Mouse (Mus musculus) liver, adult 2 months (tissue): Measurements from ENCODE around the gene Sec16b. TPM values are rescaled to one million over a fixed set of nuclear protein-coding genes. Genes with fewer than 3 reads are reported as not detected.

Experiments
- DNase-seq: peaks from one replicate; pipeline ENCODE4 v3.0.0-alpha.2; 2011; ENCODE audit warnings: low read depth, low spot score; ENCODE audit errors: extremely low read depth
- H3K27ac ChIP-seq: fragments of 200-500 bp; replicated peaks from 2 replicates; pipeline ENCODE4 v1.5.1; 2012; ENCODE audit warnings: low read depth, mild to moderate bottlenecking, control low read depth, inconsistent platforms, low read length; ENCODE audit not compliant: insufficient read depth
- H3K27me3 ChIP-seq: fragments of 200-500 bp; 2 replicates; pipeline ENCODE4 v1.6.1; 2012; ENCODE audit warnings: mild to moderate bottlenecking, moderate library complexity, low read length, inconsistent platforms; ENCODE audit not compliant: control insufficient read depth, insufficient read depth
- H3K36me3 ChIP-seq: fragments of 200-500 bp; 2 replicates; pipeline ENCODE4 v1.6.1; 2012; ENCODE audit warnings: low read length, inconsistent platforms; ENCODE audit not compliant: control insufficient read depth, insufficient read depth
- H3K4me1 ChIP-seq: fragments of 200-500 bp; 2 replicates; pipeline ENCODE4 v1.6.1; 2011; ENCODE audit warnings: low read length; ENCODE audit not compliant: control insufficient read depth, insufficient read depth
- H3K4me3 ChIP-seq: fragments of 200-500 bp; 2 replicates; pipeline ENCODE4 v1.5.1; 2011; ENCODE audit warnings: low read depth, mild to moderate bottlenecking, control low read depth, low read length, moderate library complexity; ENCODE audit not compliant: insufficient read depth
- H3K79me2 ChIP-seq: fragments of 200-500 bp; 2 replicates; pipeline ENCODE4 v1.6.1; 2012; ENCODE audit warnings: inconsistent platforms, mild to moderate bottlenecking, low read length, moderate library complexity; ENCODE audit not compliant: control insufficient read depth, insufficient read depth
- H3K9ac ChIP-seq: fragments of 200-500 bp; 2 replicates; pipeline ENCODE4 v1.6.1; 2012; ENCODE audit warnings: low read depth, mild to moderate bottlenecking, control low read depth, inconsistent platforms, low read length
- CTCF ChIP-seq: fragments of 200-500 bp; IDR thresholded peaks from 2 replicates; pipeline ENCODE4 v1.5.1; 2011; ENCODE audit warnings: low read depth, low read length, control low read depth
- POLR2A ChIP-seq: fragments of 200-500 bp; IDR thresholded peaks from 2 replicates; pipeline ENCODE4 v1.6.1; 2011; ENCODE audit warnings: low read length, control low read depth; ENCODE audit not compliant: insufficient read depth; ENCODE audit errors: extremely low read depth
- WGBS: fragments of 180-500 bp; shearing (Covaris S2); methylation state at CpG from one replicate; pipeline ENCODE4 v1.1.7; 2018; 5-methylcytosine and 5-hydroxymethylcytosine counted together
- polyA plus RNA-seq: library from polyadenylated mRNA; depleted of rRNA; stranded (reverse); fragments of >200 nt; gene quantifications from 2 replicates; pipeline ENCODE4 v1.2.3, GENCODE M21; 2012
- total RNA-seq: library from RNA; depleted of rRNA; stranded (reverse); fragments of >200 nt; gene quantifications from 2 replicates; pipeline ENCODE4 v1.2.3, GENCODE M21; 2014

Sec16b gene
- total and polyA plus RNA-seq, 2 experiments = 47.4 to 52.2 TPM

DNA sequence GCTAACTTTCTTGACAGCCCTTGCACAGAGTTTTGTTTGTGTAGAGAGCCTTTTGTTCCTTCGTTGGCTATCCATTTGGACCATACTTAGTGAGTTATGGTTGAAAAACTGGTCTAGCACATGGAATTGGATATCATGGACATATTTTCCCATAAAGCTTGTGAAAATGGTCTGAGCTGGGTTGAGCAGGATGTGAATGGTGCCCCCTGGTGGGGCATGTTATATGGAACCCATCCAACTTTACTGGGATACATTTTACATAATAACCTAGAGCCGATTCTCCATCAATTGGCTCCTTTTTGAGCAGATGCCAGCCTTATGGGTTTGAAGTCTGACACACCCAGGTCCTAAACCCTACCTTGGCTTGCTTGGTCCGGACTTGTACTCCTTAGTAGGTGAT, 41.3 kb upstream of the Sec16b start:
- no peak overlapping the region for H3K4me3 ChIP-seq
- TF ChIP-seq CTCF (peak; percentile 51), POLR2A (no peak)
- 80% methylated on average over 3 of the region's 3 CpGs for WGBS
- peaks cover 5% of the 10 kb centered on the region; the same call in 1 of the 2 replicates for H3K36me3 ChIP-seq
- DNase-seq = no peak
- no peaks in the 10 kb centered on the region for H3K4me1 ChIP-seq
- H3K27me3 ChIP-seq = no peaks in the 10 kb centered on the region
- H3K79me2 ChIP-seq = no peaks in the 10 kb centered on the region
- no peak overlapping the region for H3K27ac ChIP-seq
- no peak overlapping the region for H3K9ac ChIP-seq

DNA sequence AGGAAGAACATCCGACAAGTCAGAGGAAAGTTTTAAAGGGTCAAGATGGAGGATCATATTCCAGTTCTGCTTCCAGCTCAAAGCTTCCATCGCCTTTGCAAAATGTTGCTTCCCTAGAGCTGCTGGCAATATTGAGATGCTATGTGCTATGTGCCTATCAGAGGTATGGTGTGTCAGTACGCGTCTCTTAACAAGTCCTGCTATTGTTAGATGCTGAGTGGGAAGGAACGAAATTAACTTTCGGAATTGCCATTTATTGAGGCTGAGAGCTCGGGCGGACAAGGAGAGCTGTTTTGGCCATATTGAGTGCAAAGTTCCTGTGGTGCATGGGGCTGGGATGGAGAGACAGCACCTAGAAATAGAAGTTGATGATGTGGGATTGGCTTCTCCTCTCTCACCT, 38.7 kb upstream of the Sec16b start:
- no peaks in the 10 kb centered on the region for H3K4me1 ChIP-seq
- no peaks in the 10 kb centered on the region for H3K79me2 ChIP-seq
- peaks cover 9% of the 10 kb centered on the region; the same call in 1 of the 2 replicates for H3K36me3 ChIP-seq
- H3K4me3 ChIP-seq = no peak overlapping the region
- no peak for DNase-seq
- no peak for TF ChIP-seq POLR2A
- no peak for TF ChIP-seq CTCF
- no peaks in the 10 kb centered on the region for H3K27me3 ChIP-seq
- H3K27ac ChIP-seq = no peak overlapping the region
- WGBS = 95% methylated on average over 8 of the region's 8 CpGs
- H3K9ac ChIP-seq = no peak overlapping the region

DNA sequence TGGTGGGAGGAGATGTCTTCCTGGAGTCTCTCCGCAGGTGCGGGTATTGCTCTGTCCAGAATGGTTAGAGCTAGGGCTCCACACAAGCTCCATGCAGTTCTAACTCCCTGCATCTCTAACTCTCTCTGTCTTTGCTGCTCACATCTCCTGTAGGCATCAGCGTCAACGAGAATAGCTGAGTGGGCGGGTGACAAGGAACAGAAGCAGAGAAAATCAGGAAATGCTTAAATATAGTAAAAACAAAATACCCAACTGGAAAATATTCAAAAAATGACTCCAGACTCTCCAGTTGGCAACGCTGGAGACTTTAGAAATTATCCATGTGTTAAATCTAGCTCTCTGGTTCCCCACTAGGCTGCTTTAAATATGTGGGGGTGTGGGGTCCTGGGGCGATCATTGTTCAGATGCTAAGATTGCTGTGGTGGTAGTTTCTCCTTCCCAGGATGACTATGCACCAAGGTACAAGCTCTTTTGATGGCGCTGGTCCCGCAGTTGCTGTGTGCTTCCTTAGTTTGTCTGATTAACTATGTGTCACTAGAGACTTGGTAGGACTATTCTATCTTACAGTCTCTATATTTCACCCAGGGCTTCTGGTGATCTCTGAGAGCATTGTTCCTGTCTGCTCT, 35.7 kb upstream of the Sec16b start:
- TF ChIP-seq POLR2A (no peak), CTCF (no peak)
- Histone ChIP-seq H3K4me3 (no peak overlapping the region), H3K79me2 (no peaks in the 10 kb centered on the region), H3K27me3 (no peaks in the 10 kb centered on the region), H3K36me3 (peaks cover 8% of the 10 kb centered on the region; the same call in 1 of the 2 replicates), H3K9ac (no peak overlapping the region), H3K4me1 (no peaks in the 10 kb centered on the region), H3K27ac (no peak overlapping the region)
- no peak for DNase-seq
- 92% methylated on average over 9 of the region's 9 CpGs for WGBS

DNA sequence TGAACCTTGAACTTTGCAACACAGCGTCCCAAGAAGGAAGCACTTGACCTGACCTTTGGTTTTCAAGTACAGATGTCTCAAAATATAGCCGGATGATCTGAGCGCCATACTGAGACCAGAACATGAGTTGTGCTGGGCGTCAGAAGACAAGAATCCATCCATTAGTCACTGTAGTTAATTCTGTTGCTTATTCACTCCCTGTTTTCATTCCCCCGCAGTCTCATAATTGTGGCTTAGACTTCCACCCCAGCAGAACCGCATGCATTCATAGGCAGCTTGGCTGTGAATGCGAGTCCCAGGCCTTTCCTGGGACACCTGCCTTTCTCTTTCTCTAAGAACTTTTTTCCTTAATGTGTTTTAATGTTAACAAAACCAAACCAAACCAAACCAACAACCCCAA, 33.8 kb upstream of the Sec16b start:
- Histone ChIP-seq H3K79me2 (no peaks in the 10 kb centered on the region), H3K9ac (no peak overlapping the region), H3K27me3 (no peaks in the 10 kb centered on the region), H3K36me3 (peaks cover 5% of the 10 kb centered on the region; the same call in 1 of the 2 replicates), H3K4me1 (no peaks in the 10 kb centered on the region), H3K27ac (no peak overlapping the region), H3K4me3 (no peak overlapping the region)
- no peak for DNase-seq
- 89% methylated on average over 7 of the region's 7 CpGs for WGBS
- TF ChIP-seq POLR2A (no peak), CTCF (no peak)

DNA sequence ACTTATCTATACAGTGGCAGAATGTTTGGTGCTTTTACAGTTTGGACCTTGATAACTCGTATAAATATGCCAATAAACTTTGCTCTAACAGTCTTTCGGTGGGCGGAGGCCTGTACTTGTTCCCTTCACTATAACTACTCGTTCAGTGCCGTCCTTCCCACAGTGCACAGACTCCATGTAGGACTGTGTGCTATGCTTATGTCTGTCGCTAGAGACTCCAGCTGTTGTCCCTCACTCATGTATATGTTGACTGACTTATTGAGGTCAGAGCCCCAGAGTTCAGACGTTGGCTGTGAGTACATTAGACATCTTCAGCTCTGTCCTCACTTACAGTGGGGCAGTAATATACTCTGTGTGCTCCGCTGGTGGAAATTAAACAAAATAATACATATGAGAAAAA, 31.7 kb upstream of the Sec16b start:
- Histone ChIP-seq H3K79me2 (no peaks in the 10 kb centered on the region), H3K27ac (no peak overlapping the region), H3K27me3 (no peaks in the 10 kb centered on the region), H3K4me1 (no peaks in the 10 kb centered on the region), H3K9ac (no peak overlapping the region), H3K36me3 (0 out of 2 replicates have a peak, but pooled peaks cover 4% of the 10 kb centered on the region), H3K4me3 (no peak overlapping the region)
- no peak for TF ChIP-seq CTCF
- TF ChIP-seq POLR2A = no peak
- 80% methylated on average over 8 of the region's 8 CpGs for WGBS
- DNase-seq = no peak

DNA sequence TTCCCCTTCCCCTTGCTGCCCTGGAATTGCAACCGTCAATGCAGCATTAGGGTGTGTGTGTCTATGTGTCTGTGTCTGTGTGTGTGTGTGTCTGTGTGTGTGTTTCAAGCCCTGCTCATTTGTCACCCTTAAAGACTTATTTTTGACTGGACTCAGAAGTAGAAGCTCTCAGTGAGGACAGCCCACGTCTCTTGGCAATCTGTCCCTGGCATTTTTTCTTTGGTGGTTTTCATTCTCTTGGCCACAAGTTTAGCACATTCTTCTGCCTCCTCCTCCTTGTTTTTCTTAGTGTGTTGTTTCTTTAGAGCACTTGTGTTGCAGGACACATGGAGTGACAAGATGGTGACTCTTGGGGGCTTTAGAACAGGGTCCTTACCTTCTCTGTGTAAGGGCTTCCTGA, 30.3 kb upstream of the Sec16b start:
- H3K27me3 ChIP-seq = no peaks in the 10 kb centered on the region
- H3K79me2 ChIP-seq = no peaks in the 10 kb centered on the region
- TF ChIP-seq POLR2A (no peak), CTCF (no peak)
- H3K36me3 ChIP-seq = no peaks in the 10 kb centered on the region
- H3K27ac ChIP-seq = no peak overlapping the region
- H3K9ac ChIP-seq = no peak overlapping the region
- WGBS = 80% methylated on average over 2 of the region's 2 CpGs
- H3K4me3 ChIP-seq = no peak overlapping the region
- H3K4me1 ChIP-seq = no peaks in the 10 kb centered on the region
- DNase-seq = no peak
